Mouse (Mus musculus) common myeloid progenitor, adult 5-6 weeks (primary cell): ENCODE measurements at regions not wholly inside any gene's neighbourhood (a gene's known extent, or its start where the extent isn't known, plus 50 kb on each side); places are given as distances from the start of the nearest gene placed in this dataset.
A peak's percentile ranks its signal among the peaks of the same experiment; 100 is the strongest.
"Not testable (repeated sequence)": the region's sequence is repeated elsewhere in the genome, so short reads cannot be mapped to it uniquely, and the experiment has no call there.

Experiments
- ATAC-seq: replicated peaks from 2 replicates; pipeline ENCODE4 v1.8.0; 2016; ENCODE audit warnings: low read depth, mild to moderate bottlenecking, moderate TSS enrichment, inconsistent platforms; ENCODE audit not compliant: poor library complexity, severe bottlenecking

- ATAC-seq = peak; percentile 43
Measured at GRCm38 (mm10) chr10:96238850-96239249, 102.4 kb downstream of the Gm5426 start.

DNA sequence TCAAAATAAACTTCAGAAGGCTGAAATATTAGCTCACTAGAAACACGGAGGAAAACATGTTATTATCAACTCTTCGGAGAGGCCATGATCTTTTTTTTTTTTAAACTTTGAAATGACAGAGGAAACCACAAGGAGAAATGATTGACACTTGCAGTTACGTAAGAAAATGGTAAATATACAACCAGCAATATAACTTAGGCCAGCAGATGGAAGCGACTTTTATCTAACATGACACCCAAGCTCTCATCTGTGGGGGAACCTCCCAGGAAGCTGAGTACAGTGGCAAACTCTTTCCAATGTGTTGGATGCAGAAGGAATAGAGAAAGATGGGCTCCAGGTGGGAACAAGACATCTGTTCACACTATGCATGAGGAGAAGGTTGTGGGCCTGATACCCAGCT, 104.2 kb downstream of the Gm5426 start:
- ATAC-seq = peak; percentile 63

GRCm38 (mm10) chr10:96253671-96254070, 117.3 kb downstream of the Gm5426 start:
- no peak for ATAC-seq

DNA sequence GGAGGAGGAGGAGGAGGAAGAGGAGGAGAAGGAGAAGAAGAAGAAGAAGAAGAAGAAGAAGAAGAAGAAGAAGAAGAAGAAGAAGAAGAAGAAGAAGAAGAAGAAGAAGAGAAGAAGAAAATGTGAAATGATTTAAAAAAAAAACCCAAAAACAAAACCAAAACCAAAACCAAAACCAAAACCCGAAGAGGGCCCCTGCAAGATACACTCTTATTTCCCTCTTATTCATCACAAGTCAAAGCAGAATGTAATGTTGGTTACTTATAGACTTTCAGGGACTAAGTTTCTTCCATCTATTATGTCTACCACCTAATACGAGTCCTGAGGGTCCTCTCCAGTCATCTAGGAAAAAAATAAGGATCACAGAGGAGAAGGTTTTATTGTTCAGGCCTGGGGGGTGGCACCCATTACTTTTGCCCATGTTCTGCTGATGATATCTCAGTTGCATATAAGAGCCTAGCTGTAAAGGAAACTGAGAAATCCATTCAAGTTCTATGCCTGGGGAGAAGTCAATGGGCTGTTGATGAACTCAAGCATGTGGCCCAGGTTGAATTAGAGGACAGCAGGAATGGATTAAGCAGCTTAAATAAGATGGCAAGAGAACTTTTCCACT, 118.0 kb downstream of the Gm5426 start:
- ATAC-seq = no peak

- no peak for ATAC-seq
Measured at GRCm38 (mm10) chr10:96257935-96258334, 121.5 kb downstream of the Gm5426 start.

GRCm38 (mm10) chr10:96259242-96259641, 122.8 kb downstream of the Gm5426 start:
- no peak for ATAC-seq

- no peak for ATAC-seq
Measured at GRCm38 (mm10) chr10:96259648-96260047, 123.2 kb downstream of the Gm5426 start.

- no peak for ATAC-seq
Measured at GRCm38 (mm10) chr10:96263544-96263943, 127.1 kb downstream of the Gm5426 start.

DNA sequence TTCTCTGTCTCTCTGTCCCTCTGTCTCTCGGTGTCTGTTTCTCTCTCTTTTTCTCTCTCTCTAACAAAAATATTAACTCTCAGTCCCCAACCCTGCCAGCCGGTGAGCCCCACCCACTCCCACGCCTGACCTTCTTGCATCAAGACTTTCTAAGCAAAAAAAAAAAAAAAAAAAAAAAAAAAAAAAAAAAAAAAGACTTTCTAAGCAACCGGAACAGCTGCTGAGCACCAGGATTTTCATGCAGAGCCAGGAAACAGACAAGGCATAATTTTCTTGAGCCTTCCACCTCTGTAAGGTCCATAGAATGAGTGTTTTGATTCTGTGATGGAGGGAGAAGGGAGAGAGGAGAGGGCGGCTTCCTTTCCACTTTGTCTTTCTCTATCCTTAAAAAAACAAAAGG, 128.0 kb downstream of the Gm5426 start:
- no peak for ATAC-seq

DNA sequence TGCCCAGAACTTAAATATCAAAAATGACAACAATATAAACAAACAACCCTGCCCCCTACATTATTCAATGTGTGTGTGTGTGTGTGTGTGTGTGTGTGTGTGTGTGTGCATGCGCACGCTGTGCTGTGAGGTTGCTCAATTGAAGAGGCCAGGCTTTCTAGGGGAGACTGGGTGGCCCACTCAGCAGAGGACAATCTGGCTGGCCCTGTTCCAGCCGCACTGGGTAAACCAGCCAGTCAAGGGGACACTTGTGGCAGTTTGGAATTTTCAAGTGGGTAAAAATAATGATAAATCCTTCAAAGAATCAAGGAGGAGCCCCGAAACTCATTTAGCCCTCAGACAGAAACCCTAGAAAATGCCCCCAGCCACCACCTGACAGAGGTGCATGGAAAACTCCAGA, 128.5 kb downstream of the Gm5426 start:
- ATAC-seq = no peak

DNA sequence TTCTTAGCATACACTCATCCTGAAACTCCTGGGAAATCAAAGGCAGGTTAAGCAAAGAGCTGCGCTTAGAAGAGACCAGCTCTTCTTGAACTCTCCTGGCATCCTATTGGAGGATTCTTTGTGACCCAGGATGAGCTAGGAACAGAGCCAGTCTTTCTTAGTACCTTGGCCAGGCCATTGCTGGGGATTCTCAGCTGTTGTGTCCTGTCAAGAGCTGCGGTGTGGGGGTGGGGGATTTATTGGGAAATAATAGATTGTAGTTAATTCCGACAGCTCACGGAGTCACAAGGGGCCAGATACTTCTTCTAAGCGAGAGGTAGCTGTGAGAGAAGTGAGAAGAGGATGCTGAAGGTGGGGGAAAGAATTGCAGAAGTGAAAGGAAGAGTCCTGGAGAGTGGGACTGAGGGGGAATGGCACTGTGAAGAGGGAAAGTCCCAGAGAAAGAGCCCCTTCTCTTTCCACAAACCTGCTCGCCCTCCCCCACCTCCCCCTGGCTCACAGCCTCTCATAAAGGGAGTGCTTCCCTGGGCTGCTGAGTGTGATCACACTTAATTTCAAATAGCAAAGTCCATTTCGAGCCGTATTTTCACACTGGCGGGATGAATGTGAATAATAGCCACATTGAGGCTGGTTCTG, 129.8 kb downstream of the Gm5426 start:
- peak; percentile 74 for ATAC-seq

DNA sequence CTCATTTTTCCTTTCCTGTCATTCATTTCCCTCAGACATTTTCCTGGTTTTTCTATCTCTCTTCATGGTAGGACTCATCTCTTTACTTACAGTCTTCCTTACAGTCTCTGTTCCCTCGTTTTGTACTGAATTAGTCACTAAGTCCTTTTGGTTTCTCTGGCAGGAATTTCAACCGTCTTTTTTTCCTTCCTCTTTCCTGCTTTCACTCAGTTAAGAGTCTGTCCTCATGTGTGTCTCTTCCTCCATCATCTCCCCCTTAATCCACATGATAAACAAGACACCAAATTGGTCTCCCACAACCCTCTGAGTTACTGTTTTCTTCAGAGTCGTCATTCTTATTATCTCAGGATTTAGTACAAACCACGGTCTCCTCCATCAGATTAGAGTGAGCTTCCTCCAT, 131.2 kb downstream of the Gm5426 start:
- peak; percentile 51 for ATAC-seq

- ATAC-seq = peak; percentile 99
Measured at GRCm38 (mm10) chr10:96273607-96274365, 137.4 kb downstream of the Gm5426 start.

- ATAC-seq = no peak
Measured at GRCm38 (mm10) chr10:96280149-96280548, 143.7 kb downstream of the Gm5426 start.

DNA sequence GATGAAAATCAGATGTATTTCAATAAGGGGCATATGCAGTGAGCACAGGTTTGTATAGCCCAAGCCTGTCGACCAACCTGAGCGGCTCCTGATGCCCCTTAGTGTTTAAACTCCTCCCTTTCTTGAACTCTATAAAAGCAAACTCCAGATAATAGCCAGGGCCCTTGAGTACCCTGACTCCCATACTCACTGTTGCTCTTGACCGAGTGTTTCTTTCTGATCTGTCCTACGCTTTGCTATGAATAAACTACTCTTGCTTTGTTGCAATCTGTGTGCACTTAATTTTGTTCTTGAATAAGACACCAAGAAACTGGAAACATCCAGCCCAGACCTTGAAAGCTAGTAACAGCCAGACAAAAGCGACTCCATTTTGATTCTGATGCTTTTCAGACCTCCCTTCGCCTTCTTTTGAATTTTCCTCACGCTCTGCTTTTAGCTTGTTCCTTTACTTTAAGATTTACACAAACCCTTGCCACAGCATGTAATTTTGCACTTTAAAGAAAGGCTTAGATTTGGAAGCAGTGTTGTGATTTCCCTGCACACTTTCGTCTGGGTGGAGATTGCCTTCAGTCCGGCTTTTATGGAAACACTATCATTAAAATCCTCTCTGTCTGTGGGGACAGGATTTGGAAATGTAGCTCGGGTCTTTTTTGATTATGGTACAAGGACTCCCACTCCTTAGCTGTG, 149.1 kb downstream of the Gm5426 start:
- ATAC-seq = no peak

GRCm38 (mm10) chr10:96286094-96286485, 149.7 kb downstream of the Gm5426 start:
- 0 out of 2 replicates have a peak, but pooled peaks have one; percentile 32 for ATAC-seq

DNA sequence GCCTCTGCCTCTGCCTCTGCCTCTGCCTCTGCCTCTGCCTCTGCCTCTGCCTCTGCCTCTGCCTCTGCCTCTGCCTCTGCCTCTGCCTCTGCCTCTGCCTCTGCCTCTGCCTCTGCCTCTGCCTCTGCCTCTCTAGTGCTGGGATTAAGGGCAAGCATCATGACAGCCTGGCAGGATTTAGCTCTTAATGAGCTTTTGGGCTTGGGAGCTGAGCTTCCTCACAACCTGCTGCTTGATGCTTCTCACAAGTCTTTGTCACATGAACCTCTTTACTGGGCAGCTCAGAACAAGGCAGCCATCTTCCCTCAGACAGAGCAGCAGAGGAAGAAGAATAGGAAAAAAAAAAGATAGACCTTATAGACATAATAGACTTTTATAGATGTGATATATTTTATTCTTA, 152.6 kb downstream of the Gm5426 start:
- ATAC-seq = not testable (repeated sequence)

GRCm38 (mm10) chr10:96293622-96294021, 157.2 kb downstream of the Gm5426 start:
- no peak for ATAC-seq

GRCm38 (mm10) chr10:96294666-96295065, 158.3 kb downstream of the Gm5426 start:
- peak; percentile 95 for ATAC-seq

DNA sequence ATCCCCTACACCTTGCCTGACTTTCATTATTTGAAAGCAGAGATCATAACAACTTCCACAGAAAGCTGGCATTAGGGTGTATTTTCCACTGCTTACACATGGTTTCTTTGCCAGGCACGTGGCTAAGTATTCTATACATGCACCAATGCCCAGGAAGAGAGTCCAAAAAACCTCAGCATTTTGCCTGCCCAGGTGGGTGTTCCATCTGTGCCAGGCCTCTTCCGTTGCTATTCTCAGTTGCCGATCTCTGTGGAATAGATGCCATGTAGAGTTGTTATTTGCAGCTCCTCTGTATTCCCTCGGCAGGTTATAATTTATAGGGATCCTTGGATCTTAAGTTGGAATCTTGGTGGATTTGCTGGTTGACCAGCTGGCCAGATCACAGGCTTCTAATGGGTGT, 161.3 kb downstream of the Gm5426 start:
- no peak for ATAC-seq

DNA sequence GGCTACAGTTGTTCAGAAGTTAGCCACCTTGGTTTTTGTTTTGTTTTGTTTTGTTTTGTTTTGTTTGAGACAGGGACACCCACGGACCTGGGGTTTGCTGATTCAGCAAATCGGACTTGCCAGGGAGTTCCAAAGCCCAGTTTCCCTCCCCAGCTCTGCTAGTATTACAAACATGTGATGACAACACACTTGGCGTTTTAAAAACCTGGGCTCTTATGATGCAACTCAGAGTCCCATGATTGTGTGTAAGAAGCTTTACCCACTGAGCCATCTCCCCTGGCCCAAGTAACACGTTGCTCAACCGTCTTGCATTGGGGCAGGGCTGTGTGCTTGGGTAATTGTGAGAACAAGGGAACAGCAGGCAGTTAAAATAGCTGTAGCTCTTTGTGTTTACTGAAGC, 162.2 kb downstream of the Gm5426 start:
- no peak for ATAC-seq
